Mouse (Mus musculus) small intestine, adult 2 months (tissue): ENCODE results near the gene Evi2b.

Experiments
- CTCF ChIP-seq: fragments of 200-500 bp; IDR thresholded peaks from 2 replicates; pipeline ENCODE4 v1.5.1; 2012; ENCODE audit warnings: low read depth, mild to moderate bottlenecking, control low read depth, inconsistent platforms, low read length, moderate library complexity, mixed read lengths; ENCODE audit not compliant: insufficient replicate concordance, insufficient read length; ENCODE audit errors: extremely low read depth
- POLR2A ChIP-seq: fragments of 200-500 bp; IDR thresholded peaks from 2 replicates; pipeline ENCODE4 v1.6.1; 2012; ENCODE audit warnings: low read depth, mild to moderate bottlenecking, control low read depth, inconsistent platforms, low read length, moderate library complexity

DNA sequence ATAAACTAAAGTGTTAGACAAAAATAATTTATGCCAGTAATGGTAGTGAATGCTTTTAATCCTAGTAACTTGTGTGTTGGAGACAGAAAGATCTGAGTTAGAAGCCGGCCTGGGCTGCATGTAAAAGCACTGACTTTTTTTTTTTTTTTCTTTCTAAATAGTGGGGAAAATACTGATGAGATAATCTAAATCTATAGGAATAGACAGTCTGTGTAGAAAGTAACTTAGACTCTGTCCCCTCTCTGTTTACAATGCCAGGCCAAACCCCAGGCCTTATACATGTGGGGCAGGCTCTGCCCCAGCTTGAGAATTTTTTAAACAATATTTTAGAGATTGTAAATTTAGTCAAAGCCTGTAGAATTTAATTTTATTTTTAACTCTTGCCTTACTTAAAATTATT, 618 bp downstream of the Evi2b start:
- TF ChIP-seq POLR2A: no peak
- TF ChIP-seq CTCF: no peak
